Mouse (Mus musculus): Measurements from ENCODE around the gene Gjb3. TPM values are rescaled to one million over a fixed set of nuclear protein-coding genes. Genes with fewer than 3 reads are reported as not detected.

Gene Gjb3
- polyA plus RNA-seq, 1 experiment from 2014 or later, result 5.3 TPM

DNA sequence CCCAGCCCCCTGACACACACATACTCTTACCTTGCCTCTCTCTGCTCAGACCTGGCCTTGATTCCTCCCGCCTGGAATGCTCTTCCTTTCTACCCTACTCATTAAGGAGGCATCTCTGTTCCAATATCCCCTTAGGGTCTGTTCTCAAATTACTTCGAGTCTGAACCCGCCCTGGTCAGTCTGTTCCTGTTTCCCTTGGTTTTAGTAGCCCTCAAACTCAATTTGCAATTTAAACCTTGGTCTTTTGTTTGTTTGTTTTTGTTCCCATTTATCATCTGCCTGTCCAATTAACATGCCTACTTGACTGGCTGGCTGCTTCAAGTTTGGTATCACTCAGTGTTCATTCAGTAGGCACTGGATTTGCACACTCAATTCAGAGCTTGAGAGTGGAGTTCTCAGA lies 1.6 kb downstream of the Gjb3 start:
- DNase-seq (ENCODE audit: low spot score) (peak; percentile 34), ATAC-seq (ENCODE audit: insufficient number of reproducible peaks, low FRiP score, low TSS enrichment, low read depth) (no peak)
- Histone ChIP-seq H3K27ac (replicated peaks; ENCODE audit: low read depth, low read length) (no peak overlapping the region), H3K4me3 (ENCODE audit: low read depth, low read length) (no peak overlapping the region), H3K9ac (ENCODE audit: low read length) (no peak overlapping the region), H3K27me3 (ENCODE audit: control insufficient read depth, insufficient read depth, low read length) (peaks cover 49% of the 10 kb centered on the region), H3K36me3 (ENCODE audit: control insufficient read depth, insufficient read depth, low read length) (no peaks in the 10 kb centered on the region), H3K4me1 (ENCODE audit: control insufficient read depth, insufficient read depth, low read length) (0 out of 2 replicates have a peak, but pooled peaks cover 7% of the 10 kb centered on the region), H3K9me3 (ENCODE audit: control insufficient read depth, low read length) (no peaks in the 10 kb centered on the region), H3K4me2 (ENCODE audit: low read depth, severe bottlenecking) (no peak overlapping the region)
- 2% methylated on average over 3 of the region's 3 CpGs for WGBS

DNA sequence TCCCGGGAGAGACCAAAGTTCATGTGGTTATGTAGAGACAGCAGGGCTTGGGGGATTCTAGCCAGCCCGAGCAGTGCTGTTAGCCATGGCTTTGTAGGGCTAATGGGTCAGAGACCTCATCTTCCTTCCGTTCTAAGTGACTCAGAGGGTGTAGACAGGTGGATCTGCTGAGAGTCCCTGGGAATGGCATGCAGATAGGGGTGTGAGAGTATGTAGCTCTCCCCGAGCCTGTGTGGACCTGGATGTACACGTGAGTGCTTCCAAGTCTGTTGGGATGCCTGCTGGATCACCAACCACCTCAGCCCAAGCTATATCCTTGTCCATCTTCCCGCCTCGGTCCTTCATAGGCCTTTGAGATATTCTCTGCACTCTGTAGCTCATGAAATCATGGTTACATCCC lies 2.3 kb downstream of the Gjb3 start:
- H3K27me3 ChIP-seq (ENCODE audit: control insufficient read depth, insufficient read depth, low read length), result peaks cover 49% of the 10 kb centered on the region
- no peaks in the 10 kb centered on the region for H3K9me3 ChIP-seq (ENCODE audit: control insufficient read depth, low read length)
- no peak overlapping the region for H3K9ac ChIP-seq (ENCODE audit: low read length)
- H3K4me1 ChIP-seq (ENCODE audit: control insufficient read depth, insufficient read depth, low read length), result 0 out of 2 replicates have a peak, but pooled peaks cover 7% of the 10 kb centered on the region
- H3K36me3 ChIP-seq (ENCODE audit: control insufficient read depth, insufficient read depth, low read length), result no peaks in the 10 kb centered on the region
- DNase-seq (ENCODE audit: low spot score) (no peak), ATAC-seq (ENCODE audit: insufficient number of reproducible peaks, low FRiP score, low TSS enrichment, low read depth) (no peak)
- WGBS, result 61% methylated on average over 7 of the region's 7 CpGs
- no peak overlapping the region for H3K27ac ChIP-seq (replicated peaks; ENCODE audit: low read depth, low read length)
- no peak overlapping the region for H3K4me2 ChIP-seq (ENCODE audit: low read depth, severe bottlenecking)
- H3K4me3 ChIP-seq (ENCODE audit: low read depth, low read length), result no peak overlapping the region

DNA sequence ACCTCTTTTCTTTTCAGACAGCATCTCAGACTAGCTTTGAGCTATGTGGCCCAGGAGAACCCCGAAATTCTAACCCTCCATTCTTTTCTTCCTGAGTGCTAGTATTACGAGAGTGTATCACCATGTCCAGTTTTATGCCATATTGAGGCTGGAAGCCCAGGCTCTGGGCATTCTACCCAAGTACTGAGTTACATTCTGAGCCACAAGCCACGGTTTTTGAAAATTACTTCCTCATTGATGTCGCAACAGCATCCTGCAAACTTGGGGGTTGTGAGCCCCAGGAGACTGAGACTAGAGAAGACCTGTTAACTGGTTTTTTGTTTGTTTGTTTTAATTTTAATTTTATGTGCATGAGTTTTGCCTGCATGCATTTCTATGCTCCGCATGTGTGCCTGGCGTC lies 2.9 kb downstream of the Gjb3 start:
- Histone ChIP-seq H3K9ac (ENCODE audit: low read length) (no peak overlapping the region), H3K9me3 (ENCODE audit: control insufficient read depth, low read length) (no peaks in the 10 kb centered on the region), H3K4me1 (ENCODE audit: control insufficient read depth, insufficient read depth, low read length) (0 out of 2 replicates have a peak, but pooled peaks cover 7% of the 10 kb centered on the region), H3K4me3 (ENCODE audit: low read depth, low read length) (no peak overlapping the region), H3K4me2 (ENCODE audit: low read depth, severe bottlenecking) (no peak overlapping the region), H3K36me3 (ENCODE audit: control insufficient read depth, insufficient read depth, low read length) (no peaks in the 10 kb centered on the region), H3K27me3 (ENCODE audit: control insufficient read depth, insufficient read depth, low read length) (peaks cover 46% of the 10 kb centered on the region), H3K27ac (replicated peaks; ENCODE audit: low read depth, low read length) (no peak overlapping the region)
- 76% methylated on average over 6 of the region's 6 CpGs for WGBS
- DNase-seq (ENCODE audit: low spot score) (no peak), ATAC-seq (ENCODE audit: insufficient number of reproducible peaks, low FRiP score, low TSS enrichment, low read depth) (no peak)

DNA sequence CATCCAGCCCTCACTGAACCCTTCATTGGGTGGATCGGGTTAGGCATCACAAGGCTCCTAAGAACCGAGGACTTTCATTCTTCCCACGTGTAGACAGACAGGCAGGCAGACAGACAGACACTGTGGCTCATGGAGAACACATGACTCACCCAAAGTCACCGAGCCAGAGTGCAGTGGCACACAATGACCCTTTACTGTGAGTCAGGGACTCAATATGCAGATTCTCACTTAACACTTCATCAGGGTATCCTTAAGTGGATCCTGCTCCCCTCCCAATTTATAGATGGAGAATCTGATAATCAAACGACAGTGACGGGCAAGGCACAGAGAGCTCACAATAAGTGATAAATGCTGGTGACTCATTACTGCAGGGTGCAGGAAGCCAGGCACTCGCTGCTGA lies 3.4 kb downstream of the Gjb3 start:
- no peak overlapping the region for H3K9ac ChIP-seq (ENCODE audit: low read length)
- H3K4me1 ChIP-seq (ENCODE audit: control insufficient read depth, insufficient read depth, low read length), result 0 out of 2 replicates have a peak, but pooled peaks cover 7% of the 10 kb centered on the region
- DNase-seq (ENCODE audit: low spot score), result no peak
- H3K27ac ChIP-seq (replicated peaks; ENCODE audit: low read depth, low read length), result no peak overlapping the region
- no peak for ATAC-seq (ENCODE audit: insufficient number of reproducible peaks, low FRiP score, low TSS enrichment, low read depth)
- peaks cover 41% of the 10 kb centered on the region for H3K27me3 ChIP-seq (ENCODE audit: control insufficient read depth, insufficient read depth, low read length)
- H3K4me2 ChIP-seq (ENCODE audit: low read depth, severe bottlenecking), result no peak overlapping the region
- 66% methylated on average over 7 of the region's 7 CpGs for WGBS
- no peaks in the 10 kb centered on the region for H3K9me3 ChIP-seq (ENCODE audit: control insufficient read depth, low read length)
- no peak overlapping the region for H3K4me3 ChIP-seq (ENCODE audit: low read depth, low read length)
- H3K36me3 ChIP-seq (ENCODE audit: control insufficient read depth, insufficient read depth, low read length), result no peaks in the 10 kb centered on the region

DNA sequence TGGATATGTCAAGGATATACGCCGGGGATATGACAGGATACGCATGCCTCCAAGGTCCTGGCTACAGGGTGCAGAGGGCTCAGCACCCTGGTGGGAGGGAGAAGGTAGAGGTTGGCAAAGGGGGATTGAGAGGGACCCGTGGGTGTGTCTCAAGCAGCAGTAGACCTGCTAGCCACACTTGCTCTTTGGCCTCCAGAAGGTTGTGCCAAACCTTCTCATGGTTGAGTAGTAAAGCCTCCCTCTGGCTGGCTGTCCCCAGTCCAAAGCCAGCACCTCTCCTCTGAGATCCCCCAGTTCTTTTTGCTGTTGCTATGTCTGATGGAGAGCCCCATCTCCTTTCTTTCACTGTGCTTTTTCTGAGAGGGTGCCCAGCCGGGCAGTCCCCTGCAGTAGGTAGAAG lies 5.4 kb downstream of the Gjb3 start:
- no peaks in the 10 kb centered on the region for H3K9me3 ChIP-seq (ENCODE audit: control insufficient read depth, low read length)
- ATAC-seq (ENCODE audit: insufficient number of reproducible peaks, low FRiP score, low TSS enrichment, low read depth) (no peak), DNase-seq (ENCODE audit: low spot score) (no peak)
- H3K27ac ChIP-seq (replicated peaks; ENCODE audit: low read depth, low read length), result no peak overlapping the region
- H3K27me3 ChIP-seq (ENCODE audit: control insufficient read depth, insufficient read depth, low read length), result peaks cover 22% of the 10 kb centered on the region
- H3K36me3 ChIP-seq (ENCODE audit: control insufficient read depth, insufficient read depth, low read length), result no peaks in the 10 kb centered on the region
- no peak overlapping the region for H3K4me2 ChIP-seq (ENCODE audit: low read depth, severe bottlenecking)
- H3K4me1 ChIP-seq (ENCODE audit: control insufficient read depth, insufficient read depth, low read length), result 0 out of 2 replicates have a peak, but pooled peaks cover 4% of the 10 kb centered on the region
- WGBS, result 87% methylated on average over 5 of the region's 5 CpGs
- no peak overlapping the region for H3K9ac ChIP-seq (ENCODE audit: low read length)
- no peak overlapping the region for H3K4me3 ChIP-seq (ENCODE audit: low read depth, low read length)

DNA sequence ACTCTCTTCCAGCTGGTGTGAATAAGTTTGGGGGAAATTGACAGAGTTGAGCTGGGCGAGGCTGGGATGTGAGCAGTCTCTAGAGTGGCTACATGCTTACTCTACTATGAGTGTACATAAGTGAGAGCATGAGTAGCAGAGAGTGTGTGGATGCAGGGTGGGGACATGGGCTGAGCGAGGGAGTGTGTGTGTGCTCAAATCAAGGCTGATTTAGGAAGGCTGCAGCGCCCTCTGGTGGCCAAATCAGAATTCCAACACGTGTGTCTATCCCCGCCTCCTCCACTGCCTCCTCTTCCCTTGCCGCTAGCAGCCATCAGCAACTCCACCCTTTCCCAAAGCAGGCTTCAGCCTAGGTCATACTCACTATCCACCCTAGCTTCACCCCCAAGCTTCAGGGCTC lies 5.9 kb downstream of the Gjb3 start:
- Histone ChIP-seq H3K36me3 (ENCODE audit: control insufficient read depth, insufficient read depth, low read length) (no peaks in the 10 kb centered on the region), H3K9ac (ENCODE audit: low read length) (no peak overlapping the region), H3K4me1 (ENCODE audit: control insufficient read depth, insufficient read depth, low read length) (no peaks in the 10 kb centered on the region), H3K27ac (replicated peaks; ENCODE audit: low read depth, low read length) (no peak overlapping the region), H3K4me2 (ENCODE audit: low read depth, severe bottlenecking) (no peak overlapping the region), H3K27me3 (ENCODE audit: control insufficient read depth, insufficient read depth, low read length) (peaks cover 16% of the 10 kb centered on the region), H3K9me3 (ENCODE audit: control insufficient read depth, low read length) (no peaks in the 10 kb centered on the region), H3K4me3 (ENCODE audit: low read depth, low read length) (no peak overlapping the region)
- ATAC-seq (ENCODE audit: insufficient number of reproducible peaks, low FRiP score, low TSS enrichment, low read depth), result peak; percentile 83
- WGBS, result 11% methylated on average over 6 of the region's 6 CpGs
- peak; percentile 91 for DNase-seq (ENCODE audit: low spot score)

DNA sequence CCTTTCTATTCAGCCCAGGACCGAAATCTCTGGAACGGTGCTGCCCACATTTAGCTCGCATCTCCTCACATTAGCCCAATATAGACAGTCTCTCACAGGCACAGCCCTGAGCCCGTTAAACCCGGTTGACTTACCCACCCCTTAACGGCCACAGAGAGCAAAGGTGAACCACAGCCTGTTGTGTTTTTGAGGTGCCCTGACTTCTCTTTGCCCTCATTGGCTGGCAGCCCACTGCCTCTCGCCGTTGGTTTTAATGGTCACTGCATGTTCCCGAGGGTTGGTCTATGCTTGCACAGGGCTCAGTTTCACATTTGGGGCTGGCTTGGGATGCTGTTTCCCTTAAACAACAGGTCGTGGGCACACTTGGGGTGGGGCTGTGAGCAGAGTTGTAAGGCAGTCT lies 6.3 kb downstream of the Gjb3 start:
- WGBS, result 70% methylated on average over 10 of the region's 10 CpGs
- DNase-seq (ENCODE audit: low spot score), result no peak

DNA sequence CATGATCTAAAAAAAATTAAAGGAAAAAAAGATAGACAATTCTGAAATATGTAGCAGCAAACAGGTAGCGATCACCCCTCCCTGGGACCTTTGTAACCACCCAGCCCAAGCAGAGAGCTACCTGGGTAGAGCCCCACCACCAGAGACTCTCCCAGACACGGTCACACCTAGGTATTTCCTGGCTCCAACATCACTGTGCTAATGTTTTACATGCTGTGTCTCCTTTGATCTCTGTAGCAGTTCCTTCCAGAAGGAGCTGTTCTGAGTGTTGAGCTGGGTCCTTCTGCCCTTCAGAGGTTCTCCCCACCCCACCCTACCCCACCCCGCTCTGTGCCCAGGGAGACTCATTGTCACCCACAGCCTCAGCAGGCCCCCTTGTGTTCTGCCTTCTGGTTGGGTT lies 7.0 kb downstream of the Gjb3 start:
- H3K4me2 ChIP-seq (ENCODE audit: low read depth, severe bottlenecking), result no peak overlapping the region
- DNase-seq (ENCODE audit: low spot score) (no peak), ATAC-seq (ENCODE audit: insufficient number of reproducible peaks, low FRiP score, low TSS enrichment, low read depth) (no peak)
- no peaks in the 10 kb centered on the region for H3K9me3 ChIP-seq (ENCODE audit: control insufficient read depth, low read length)
- 64% methylated on average over 3 of the region's 3 CpGs for WGBS
- no peak overlapping the region for H3K9ac ChIP-seq (ENCODE audit: low read length)
- no peak overlapping the region for H3K27ac ChIP-seq (replicated peaks; ENCODE audit: low read depth, low read length)
- peaks cover 8% of the 10 kb centered on the region for H3K27me3 ChIP-seq (ENCODE audit: control insufficient read depth, insufficient read depth, low read length)
- no peak overlapping the region for H3K4me3 ChIP-seq (ENCODE audit: low read depth, low read length)
- no peaks in the 10 kb centered on the region for H3K4me1 ChIP-seq (ENCODE audit: control insufficient read depth, insufficient read depth, low read length)
- no peaks in the 10 kb centered on the region for H3K36me3 ChIP-seq (ENCODE audit: control insufficient read depth, insufficient read depth, low read length)

More for the DNA sequence above, 6.3 kb downstream of the Gjb3 start:
- no peaks in the 10 kb centered on the region for H3K36me3 ChIP-seq (ENCODE audit: control insufficient read depth, insufficient read depth, low read length)
- no peak overlapping the region for H3K27ac ChIP-seq (replicated peaks; ENCODE audit: low read depth, low read length)
- no peak overlapping the region for H3K4me2 ChIP-seq (ENCODE audit: low read depth, severe bottlenecking)
- peaks cover 13% of the 10 kb centered on the region for H3K27me3 ChIP-seq (ENCODE audit: control insufficient read depth, insufficient read depth, low read length)
- H3K4me3 ChIP-seq (ENCODE audit: low read depth, low read length), result no peak overlapping the region
- no peak overlapping the region for H3K9ac ChIP-seq (ENCODE audit: low read length)
- H3K9me3 ChIP-seq (ENCODE audit: control insufficient read depth, low read length), result no peaks in the 10 kb centered on the region
- ATAC-seq (ENCODE audit: insufficient number of reproducible peaks, low FRiP score, low TSS enrichment, low read depth), result no peak
- H3K4me1 ChIP-seq (ENCODE audit: control insufficient read depth, insufficient read depth, low read length), result no peaks in the 10 kb centered on the region

DNA sequence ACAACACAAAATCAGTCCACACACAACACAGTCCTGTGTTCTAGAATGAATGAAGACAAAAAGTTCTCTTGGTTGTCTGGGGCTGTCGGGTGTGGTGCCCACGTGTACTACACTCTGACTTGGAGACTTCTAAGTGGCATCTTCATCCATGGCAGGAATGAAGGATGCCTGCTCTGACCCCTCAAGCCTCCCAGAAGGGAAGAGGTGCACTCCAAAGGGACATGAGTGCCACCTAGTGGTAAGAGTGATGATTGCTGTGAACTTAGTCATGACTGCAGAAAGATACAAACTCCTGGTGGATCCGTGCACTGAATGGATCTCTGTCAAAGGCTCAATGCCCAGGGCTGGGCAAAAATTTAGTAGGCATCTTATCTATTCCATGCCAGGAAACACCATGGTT lies 11.0 kb downstream of the Gjb3 start:
- Histone ChIP-seq H3K9ac (ENCODE audit: low read length) (no peak overlapping the region), H3K27ac (replicated peaks; ENCODE audit: low read depth, low read length) (no peak overlapping the region), H3K9me3 (ENCODE audit: control insufficient read depth, low read length) (no peaks in the 10 kb centered on the region), H3K27me3 (ENCODE audit: control insufficient read depth, insufficient read depth, low read length) (0 out of 2 replicates have a peak, but pooled peaks cover 3% of the 10 kb centered on the region), H3K4me1 (ENCODE audit: control insufficient read depth, insufficient read depth, low read length) (no peaks in the 10 kb centered on the region), H3K36me3 (ENCODE audit: control insufficient read depth, insufficient read depth, low read length) (no peaks in the 10 kb centered on the region), H3K4me3 (ENCODE audit: low read depth, low read length) (no peak overlapping the region), H3K4me2 (ENCODE audit: low read depth, severe bottlenecking) (no peak overlapping the region)
- ATAC-seq (ENCODE audit: insufficient number of reproducible peaks, low FRiP score, low TSS enrichment, low read depth) (no peak), DNase-seq (ENCODE audit: low spot score) (peak; percentile 81)
- 7% methylated on average over 3 of the region's 3 CpGs for WGBS
